Mouse (Mus musculus) activated CD4-positive, CD25-positive, alpha-beta regulatory T cell, adult 4 months (primary cell): ENCODE data around the gene Nlrp9a. TPM values are rescaled to one million over a fixed set of nuclear protein-coding genes. Genes with fewer than 3 reads are reported as not detected.
"Not testable (repeated sequence)": the region's sequence is repeated elsewhere in the genome, so short reads cannot be mapped to it uniquely, and the experiment has no call there.

Experiments used
- ATAC-seq: one replicate; pipeline ENCODE4 v1.8.0; 2017
- polyA plus RNA-seq, 2 experiments: library from polyadenylated mRNA; unstranded; fragments of 100-300 nt; shearing (Covaris generic); gene quantifications; one replicate each; pipeline ENCODE4 v1.2.1; 2017

Nlrp9a gene
- not detected for polyA plus RNA-seq

DNA sequence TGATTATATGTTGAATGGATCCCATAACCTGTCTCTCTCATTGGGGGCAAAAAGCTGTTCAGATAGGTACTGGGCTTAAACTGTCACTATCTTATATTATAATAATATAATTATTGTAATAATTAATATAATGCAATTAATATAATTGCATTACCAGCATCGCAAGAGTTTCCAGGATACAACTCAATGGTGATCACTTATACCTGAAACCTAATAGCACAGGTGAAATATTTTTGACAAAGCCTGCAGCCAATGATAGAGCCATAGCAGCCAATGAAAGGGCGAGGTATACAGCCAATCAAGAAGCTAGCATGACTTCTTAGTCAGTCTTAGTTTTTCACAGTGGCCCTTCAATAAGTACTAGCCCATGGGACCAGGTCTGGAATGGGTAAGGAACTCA is at the start of gene Nlrp9a:
TSS of gene Nlrp9a (plus strand) at position 301 of the 400 bp plus-strand sequence.
- ATAC-seq = not testable (repeated sequence)

DNA sequence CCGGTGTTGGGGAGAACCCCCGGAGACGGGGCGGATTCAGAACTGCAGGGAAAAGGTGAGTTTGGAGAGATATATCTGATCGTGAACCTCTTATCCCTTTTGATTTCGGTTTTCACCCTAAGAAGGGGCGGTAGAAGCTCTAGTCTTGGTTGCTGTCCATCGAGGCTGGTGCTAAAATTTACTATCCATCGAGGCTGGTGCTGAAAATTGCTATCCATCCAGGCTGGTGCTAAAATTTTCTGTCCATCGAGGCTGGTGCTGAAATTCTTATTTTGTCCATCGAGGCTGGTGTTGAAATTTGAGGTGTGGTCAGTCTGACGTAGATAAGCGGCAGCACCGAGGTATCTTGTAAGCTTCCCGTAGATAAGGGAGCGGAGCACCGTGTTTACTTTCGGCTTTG is 45.3 kb upstream of the Nlrp9a start:
- not testable (repeated sequence) for ATAC-seq

DNA sequence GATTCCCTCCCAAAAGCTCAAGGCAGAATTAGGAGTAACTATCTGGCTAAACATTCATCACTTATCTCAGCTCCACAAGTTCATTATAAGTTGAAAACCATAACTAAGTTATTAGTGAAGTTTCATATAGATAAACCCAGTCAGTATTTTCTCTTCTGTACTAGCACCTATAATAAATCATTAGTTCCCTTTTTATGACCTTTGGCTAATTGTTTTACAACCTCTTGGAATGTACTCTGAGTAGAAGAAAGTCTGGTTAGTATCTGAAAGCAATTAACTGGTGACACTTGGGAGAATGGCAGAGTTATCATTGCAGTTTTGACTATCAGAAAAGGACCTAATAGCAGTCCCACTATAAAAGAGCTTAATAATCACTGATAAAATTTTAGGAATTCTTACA is 54.3 kb downstream of the Nlrp9a start:
- no peak for ATAC-seq

DNA sequence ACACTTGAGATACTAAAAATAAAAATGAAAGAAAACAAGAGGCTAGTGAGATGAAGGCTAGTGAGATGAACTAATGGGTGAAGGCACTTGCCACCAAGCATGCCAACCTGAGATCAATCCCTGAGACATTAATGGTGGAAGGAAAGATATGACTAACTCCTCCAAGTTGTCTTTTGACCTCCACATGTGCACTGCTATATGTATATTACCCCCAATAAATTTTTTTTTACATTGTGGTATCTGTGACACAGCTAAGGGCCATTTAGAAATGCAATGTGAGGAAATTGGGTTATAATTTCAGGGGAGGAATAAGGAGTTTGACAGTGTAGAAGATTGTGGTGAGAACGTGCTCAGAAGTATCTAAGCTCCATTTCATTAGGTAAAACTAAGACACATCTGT is 55.0 kb downstream of the Nlrp9a start:
- no peak for ATAC-seq

DNA sequence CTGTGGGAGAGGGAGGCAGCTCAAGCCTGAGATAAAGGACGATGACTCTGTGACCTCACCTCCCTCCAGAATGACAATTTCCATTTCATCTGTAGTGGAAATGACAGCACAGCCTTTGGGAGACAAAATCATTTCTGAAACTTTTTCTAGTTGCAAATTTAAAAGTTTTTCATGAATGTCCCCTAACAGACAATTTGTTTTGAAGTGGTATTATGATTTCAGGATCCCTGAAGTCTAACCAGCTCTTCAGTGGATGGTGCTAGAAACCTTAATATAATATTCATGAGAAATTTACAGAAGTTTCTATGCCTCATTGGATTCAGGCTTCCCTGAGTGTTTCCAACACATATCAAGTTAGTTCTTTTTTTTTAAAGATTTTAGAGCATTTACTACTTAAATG is 83.5 kb downstream of the Nlrp9a start, which contains the start of gene Vmn1r185:
TSS of gene Vmn1r185 (minus strand) at position 101 of the 400 bp plus-strand sequence.
- not testable (repeated sequence) for ATAC-seq

Other genes starting within 250 kb of the Nlrp9a start
- not detected for gene Cyp2a4, start 227.9 kb upstream of the Nlrp9a start, polyA plus RNA-seq
- not detected for gene Nlrp9c, start 131.3 kb upstream of the Nlrp9a start, polyA plus RNA-seq
- gene Nlrp4a, start 99.9 kb upstream of the Nlrp9a start, polyA plus RNA-seq = not detected
- not detected for gene Vmn1r185, start 83.4 kb downstream of the Nlrp9a start, polyA plus RNA-seq
- gene Cyp2b23, start 151.4 kb downstream of the Nlrp9a start, polyA plus RNA-seq = not detected
- gene Cyp2b19, start 222.1 kb downstream of the Nlrp9a start, polyA plus RNA-seq = not detected